Mouse (Mus musculus) lung, embryonic 14.5 days (tissue): ENCODE data around the gene Slc47a2. TPM values are rescaled to one million over a fixed set of nuclear protein-coding genes. Genes with fewer than 3 reads are reported as not detected.

Experiments used
- ATAC-seq: fragments of 200-750 bp; cut with Nextera tagmentation; 2 replicates; pipeline ENCODE4 v1.8.0; 2017; ENCODE audit warnings: mild to moderate bottlenecking, moderate TSS enrichment, moderate library complexity; ENCODE audit not compliant: insufficient read depth
- DNase-seq: peaks from one replicate; pipeline ENCODE4 v3.0.0-alpha.2; 2015
- H3K27ac ChIP-seq: fragments of 300-500 bp; sonication (generic); 2 replicates; pipeline ENCODE4 v1.5.1; 2014; ENCODE audit warnings: low read depth, mild to moderate bottlenecking, moderate library complexity
- H3K27me3 ChIP-seq: fragments of 300-500 bp; sonication (generic); 2 replicates; pipeline ENCODE4 v1.6.1; 2014; ENCODE audit warnings: low read length, control low read depth; ENCODE audit not compliant: insufficient read depth
- H3K36me3 ChIP-seq: fragments of 300-500 bp; sonication (generic); 2 replicates; pipeline ENCODE4 v1.6.1; 2014; ENCODE audit warnings: control low read depth; ENCODE audit not compliant: insufficient read depth
- H3K4me1 ChIP-seq: fragments of 300-500 bp; sonication (generic); 2 replicates; pipeline ENCODE4 v1.6.1; 2014; ENCODE audit warnings: antibody characterized with exemption, control low read depth; ENCODE audit not compliant: insufficient read depth
- H3K4me2 ChIP-seq: fragments of 300-500 bp; sonication (generic); 2 replicates; pipeline ENCODE4 v1.6.1; 2014; ENCODE audit warnings: mild to moderate bottlenecking
- H3K4me3 ChIP-seq: fragments of 300-500 bp; sonication (generic); 2 replicates; pipeline ENCODE4 v1.5.1; 2014; ENCODE audit warnings: low read depth, low read length
- H3K9ac ChIP-seq: fragments of 300-500 bp; sonication (generic); 2 replicates; pipeline ENCODE4 v1.6.1; 2014
- H3K9me3 ChIP-seq: fragments of 300-500 bp; sonication (generic); 2 replicates; pipeline ENCODE4 v1.6.1; 2016; ENCODE audit warnings: low read depth, low read length, control low read depth
- CTCF ChIP-seq: IDR thresholded peaks from 2 replicates; pipeline ENCODE4 v1.5.1; 2016; ENCODE audit warnings: antibody characterized with exemption, low read depth
- WGBS: fragments of 180-500 bp; shearing (Covaris S2); extraction: QIAGEN DNeasy Blood & Tissue Kit; methylation state at CpG from one replicate; pipeline ENCODE4 v1.1.7; 2014; 5-methylcytosine and 5-hydroxymethylcytosine counted together
- polyA plus RNA-seq: library from polyadenylated mRNA; unstranded; fragments of >200 nt; fragmentation: Nextera tagmentation; extraction: Ambion mirVana; gene quantifications from 2 replicates; pipeline ENCODE4 v1.2.1, GENCODE M21; 2014

Gene Slc47a2
- polyA plus RNA-seq, 1 experiment from 2014 or later: not detected

DNA sequence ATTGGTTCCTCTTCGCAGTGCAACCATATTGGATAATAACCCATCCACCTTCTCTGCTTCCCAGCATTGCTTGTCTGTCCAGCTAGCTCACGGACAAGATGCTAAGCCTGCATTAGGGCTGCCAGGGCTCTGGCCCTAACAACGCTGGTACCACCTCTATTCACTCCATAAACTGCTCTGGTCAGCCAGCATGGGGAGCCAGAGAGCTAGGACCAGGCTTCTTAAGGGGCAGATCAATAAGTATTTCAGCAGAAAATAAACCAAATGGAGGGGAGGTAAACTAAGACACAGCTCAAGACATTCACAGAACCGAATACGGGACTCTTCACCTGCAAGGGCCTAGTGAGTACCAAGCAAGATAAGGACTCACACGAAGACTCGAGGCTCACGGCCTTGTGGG lies 3.5 kb upstream of the Slc47a2 start:
- H3K9me3 ChIP-seq: no peaks in the 10 kb centered on the region
- peaks cover 22% of the 10 kb centered on the region for H3K27me3 ChIP-seq
- no peak for ATAC-seq
- DNase-seq: no peak
- 61% methylated on average over 8 of the region's 8 CpGs for WGBS
- peaks cover 4% of the 10 kb centered on the region; the same call in 1 of the 2 replicates for H3K4me1 ChIP-seq
- H3K9ac ChIP-seq: no peak overlapping the region
- TF ChIP-seq CTCF: peak; percentile 38
- H3K36me3 ChIP-seq: no peaks in the 10 kb centered on the region
- no peak overlapping the region for H3K4me2 ChIP-seq
- no peak overlapping the region for H3K4me3 ChIP-seq
- no peak overlapping the region for H3K27ac ChIP-seq

DNA sequence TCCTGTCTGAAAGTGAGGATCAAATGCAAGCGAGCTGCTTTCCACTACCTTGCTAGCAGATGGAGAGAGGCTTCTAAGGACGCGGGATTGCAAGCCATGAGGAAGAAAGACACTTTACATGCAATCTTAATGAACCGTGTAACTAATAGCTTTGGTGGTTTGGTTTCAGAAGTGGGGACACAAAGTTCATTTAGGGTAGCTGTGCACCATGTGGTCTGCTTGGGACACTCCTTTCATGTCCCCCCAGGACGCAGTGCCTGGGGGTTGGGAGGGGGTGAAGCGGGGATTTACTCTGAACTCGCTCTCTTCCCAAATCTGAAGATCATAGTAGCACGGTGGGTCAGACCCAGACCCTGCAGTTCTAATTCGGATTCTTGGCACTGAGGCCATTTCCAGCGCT lies 689 bp downstream of the Slc47a2 start:
- 22% methylated on average over 10 of the region's 10 CpGs for WGBS
- DNase-seq: no peak
- TF ChIP-seq CTCF: no peak

DNA sequence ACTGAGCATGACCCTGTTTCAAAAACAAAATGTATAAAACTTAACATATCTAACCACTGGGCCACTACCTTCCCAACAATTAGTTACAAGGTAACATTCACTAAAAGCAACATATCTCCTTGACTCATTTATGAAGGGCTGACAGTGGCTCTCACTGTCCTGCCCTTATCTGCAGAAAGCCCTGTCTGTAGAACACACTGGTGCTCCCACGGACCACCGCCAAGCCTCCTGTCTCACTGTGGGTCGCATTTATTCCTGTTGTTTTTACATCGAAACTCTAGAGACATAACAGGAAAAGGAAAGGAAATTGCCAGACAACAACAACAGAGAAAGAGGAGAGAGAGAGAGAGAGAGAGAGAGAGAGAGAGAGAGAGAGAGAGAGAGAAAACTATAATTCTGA lies 1.4 kb downstream of the Slc47a2 start:
- TF ChIP-seq CTCF: no peak

More for the DNA sequence above, 689 bp downstream of the Slc47a2 start:
- peaks cover 4% of the 10 kb centered on the region; the same call in 1 of the 2 replicates for H3K4me1 ChIP-seq
- H3K4me3 ChIP-seq: peak overlapping the region; percentile 40
- H3K36me3 ChIP-seq: no peaks in the 10 kb centered on the region
- H3K9ac ChIP-seq: no peak overlapping the region
- no peak for ATAC-seq
- H3K4me2 ChIP-seq: peak overlapping the region; percentile 71
- H3K27ac ChIP-seq: no peak overlapping the region
- peaks cover 22% of the 10 kb centered on the region for H3K27me3 ChIP-seq
- H3K9me3 ChIP-seq: no peaks in the 10 kb centered on the region

DNA sequence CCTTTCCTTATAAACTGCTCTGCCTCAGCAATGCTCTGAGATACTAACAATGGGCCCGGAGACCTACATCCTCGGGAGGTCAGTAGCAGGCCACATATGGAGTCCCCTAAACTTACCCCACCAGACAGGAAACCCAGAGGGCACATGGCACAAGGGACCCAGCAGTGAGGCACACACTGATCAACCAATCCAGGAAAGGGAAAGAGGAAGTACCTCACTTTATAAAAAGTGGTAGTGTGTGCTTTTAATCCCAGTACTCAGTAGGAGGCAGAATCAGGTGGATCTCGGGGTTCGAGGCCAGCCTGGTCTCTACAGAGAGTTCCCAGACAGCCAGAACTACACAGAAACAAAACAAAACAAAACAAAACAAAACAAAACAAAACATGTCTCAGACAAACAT lies 2.3 kb downstream of the Slc47a2 start:
- 84% methylated on average over 4 of the region's 4 CpGs for WGBS
- H3K4me1 ChIP-seq: peaks cover 4% of the 10 kb centered on the region; the same call in 1 of the 2 replicates
- H3K27ac ChIP-seq: no peak overlapping the region
- no peaks in the 10 kb centered on the region for H3K36me3 ChIP-seq
- TF ChIP-seq CTCF: no peak
- DNase-seq (no peak), ATAC-seq (no peak)
- no peak overlapping the region for H3K4me3 ChIP-seq
- H3K9me3 ChIP-seq: no peaks in the 10 kb centered on the region
- H3K9ac ChIP-seq: no peak overlapping the region
- peaks cover 22% of the 10 kb centered on the region for H3K27me3 ChIP-seq
- H3K4me2 ChIP-seq: no peak overlapping the region

More for the DNA sequence above, 1.4 kb downstream of the Slc47a2 start:
- ATAC-seq (no peak), DNase-seq (no peak)
- Histone ChIP-seq H3K9me3 (no peaks in the 10 kb centered on the region), H3K4me1 (peaks cover 4% of the 10 kb centered on the region; the same call in 1 of the 2 replicates), H3K4me2 (no peak overlapping the region), H3K27me3 (peaks cover 22% of the 10 kb centered on the region), H3K36me3 (no peaks in the 10 kb centered on the region), H3K4me3 (no peak overlapping the region), H3K9ac (no peak overlapping the region), H3K27ac (no peak overlapping the region)
- 80% methylated on average over 4 of the region's 4 CpGs for WGBS

DNA sequence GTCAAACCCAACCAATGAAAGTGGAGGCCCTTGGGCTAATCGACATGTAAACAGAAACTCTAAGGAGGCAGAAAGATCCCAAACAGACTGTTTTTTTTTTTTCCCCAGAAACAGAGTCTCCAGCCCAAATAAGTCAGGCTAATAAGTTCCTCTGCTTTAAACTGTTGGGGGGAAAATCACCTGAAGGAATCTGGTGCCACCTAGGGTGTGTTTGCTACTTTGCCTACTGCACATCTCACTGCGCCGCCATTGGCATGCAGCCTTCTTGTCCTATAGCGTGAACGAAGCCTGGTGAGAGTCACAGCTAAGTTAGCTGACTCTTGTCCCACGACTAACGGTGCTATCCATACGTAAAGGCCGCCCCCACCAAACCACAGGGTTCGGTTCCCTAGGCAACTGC lies 5.1 kb downstream of the Slc47a2 start:
- no peaks in the 10 kb centered on the region for H3K36me3 ChIP-seq
- ATAC-seq: no peak
- peak; percentile 36; the same call in 1 of the 2 replicates for TF ChIP-seq CTCF
- peaks cover 11% of the 10 kb centered on the region for H3K27me3 ChIP-seq
- no peak overlapping the region for H3K4me3 ChIP-seq
- H3K4me1 ChIP-seq: peaks cover 2% of the 10 kb centered on the region; the same call in 1 of the 2 replicates
- peak; percentile 20 for DNase-seq
- no peak overlapping the region for H3K27ac ChIP-seq
- H3K9me3 ChIP-seq: no peaks in the 10 kb centered on the region
- H3K4me2 ChIP-seq: no peak overlapping the region
- WGBS: 62% methylated on average over 10 of the region's 10 CpGs
- H3K9ac ChIP-seq: no peak overlapping the region

DNA sequence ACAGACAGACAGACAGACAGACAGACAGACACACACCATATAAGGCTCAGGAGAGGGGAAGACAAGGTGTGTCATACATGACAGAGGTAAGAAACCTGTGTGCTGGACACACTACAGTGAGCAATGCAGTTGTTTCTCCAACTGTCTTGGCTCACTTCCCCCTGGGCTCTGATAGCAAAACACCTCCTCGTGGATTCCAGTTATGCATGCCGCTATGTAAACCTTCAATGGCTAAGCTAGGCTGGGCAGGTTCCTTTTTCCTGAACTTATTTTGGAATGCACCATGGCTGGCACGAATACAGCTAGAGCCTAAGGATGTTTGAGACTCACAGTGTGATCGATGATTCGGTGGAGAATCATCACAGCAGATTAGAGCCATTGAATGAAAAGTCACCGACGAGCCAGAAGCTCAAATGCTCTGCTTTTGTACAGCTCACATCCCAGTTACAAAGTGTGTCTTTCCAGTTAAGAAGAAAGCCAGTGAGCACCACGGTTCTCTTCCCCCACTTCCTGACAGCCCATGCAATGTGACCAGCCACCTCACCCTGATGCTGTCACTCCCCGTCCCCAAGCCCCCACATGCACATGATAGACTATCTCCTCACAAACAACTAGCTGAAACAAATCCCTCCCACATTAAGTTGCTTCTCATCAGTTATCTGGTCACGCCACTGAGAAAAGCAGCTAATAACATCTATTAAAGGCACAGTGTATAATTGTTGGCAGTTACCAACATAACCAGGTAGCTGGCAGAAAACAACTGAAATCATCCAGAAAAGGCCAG lies 21.6 kb downstream of the Slc47a2 start:
- DNase-seq (no peak), ATAC-seq (no peak)
- Histone ChIP-seq H3K9me3 (no peaks in the 10 kb centered on the region), H3K4me1 (no peaks in the 10 kb centered on the region), H3K27ac (no peak overlapping the region), H3K27me3 (no peaks in the 10 kb centered on the region), H3K9ac (no peak overlapping the region), H3K4me2 (no peak overlapping the region), H3K36me3 (no peaks in the 10 kb centered on the region), H3K4me3 (no peak overlapping the region)
- WGBS: 58% methylated on average over 10 of the region's 10 CpGs
- no peak for TF ChIP-seq CTCF

DNA sequence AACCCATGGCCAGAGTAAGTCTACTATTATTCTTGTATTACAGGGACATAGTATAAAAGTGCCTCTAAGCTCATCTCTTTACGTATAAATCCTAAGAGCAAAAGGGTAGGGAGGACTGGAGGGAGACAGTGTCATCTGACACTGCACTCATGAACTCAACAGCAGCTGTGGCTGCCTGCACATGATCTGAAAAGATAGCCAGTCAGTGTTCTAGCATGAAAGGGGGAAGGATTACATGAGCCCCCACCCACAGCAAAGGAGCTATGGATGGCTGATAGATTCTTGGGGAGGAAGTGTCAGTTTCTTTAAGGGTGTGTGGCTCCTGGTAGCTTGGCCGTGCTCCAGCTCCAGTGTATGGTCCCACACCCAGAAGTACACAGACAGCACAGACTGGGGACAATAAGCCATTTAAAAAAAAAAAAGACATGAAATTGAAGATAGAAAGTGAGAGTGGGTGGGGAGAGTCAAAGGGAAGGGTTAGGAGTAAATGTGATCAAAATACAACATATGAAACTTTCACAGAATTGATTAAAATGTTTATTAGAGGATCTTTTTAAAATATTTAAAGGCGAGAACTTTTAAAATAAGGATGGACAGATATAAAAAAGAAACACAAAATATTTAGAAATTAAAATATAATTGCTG lies 22.6 kb downstream of the Slc47a2 start:
- Histone ChIP-seq H3K4me3 (no peak overlapping the region), H3K9me3 (no peaks in the 10 kb centered on the region), H3K9ac (no peak overlapping the region), H3K27ac (no peak overlapping the region), H3K27me3 (no peaks in the 10 kb centered on the region), H3K36me3 (no peaks in the 10 kb centered on the region), H3K4me2 (no peak overlapping the region), H3K4me1 (no peaks in the 10 kb centered on the region)
- DNase-seq (no peak), ATAC-seq (no peak; the same call in 1 of the 2 replicates)
- WGBS: 44% methylated on average over 3 of the region's 3 CpGs
- TF ChIP-seq CTCF: no peak
